Mouse (Mus musculus) Muller cell, postnatal 12 days (primary cell): ENCODE results near the gene Tent2.
"Not testable (repeated sequence)": the region's sequence is repeated elsewhere in the genome, so short reads cannot be mapped to it uniquely, and the experiment has no call there.

Experiments used
- DNase-seq: peaks from one replicate; pipeline ENCODE4 v3.0.0-alpha.2; 2015; ENCODE audit errors: inconsistent ontology term

Tent2 gene

GRCm38 (mm10) chr13:93191831-93192645 is at the start of gene Tent2:
Gene Tent2, minus strand, starts transcription at chr13:93192385.
- DNase-seq = peak; percentile 95

GRCm38 (mm10) chr13:93241180-93241579 is 49.0 kb upstream of the Tent2 start:
- no peak for DNase-seq

- no peak for DNase-seq
These were observed 47.4 kb upstream of the Tent2 start for GRCm38 (mm10) chr13:93239561-93239960.

- DNase-seq = no peak
These were observed 46.9 kb upstream of the Tent2 start for GRCm38 (mm10) chr13:93239134-93239533.

- DNase-seq = peak; percentile 24
These were observed 45.7 kb upstream of the Tent2 start for GRCm38 (mm10) chr13:93237677-93238398.

- DNase-seq = no peak
These were observed 42.3 kb upstream of the Tent2 start for GRCm38 (mm10) chr13:93234267-93235039.

- no peak for DNase-seq
These were observed 40.1 kb upstream of the Tent2 start for GRCm38 (mm10) chr13:93232335-93232734.

- DNase-seq = no peak
These were observed 38.8 kb upstream of the Tent2 start for GRCm38 (mm10) chr13:93231016-93231415.

GRCm38 (mm10) chr13:93211741-93212140 is 19.6 kb upstream of the Tent2 start:
- no peak for DNase-seq

GRCm38 (mm10) chr13:93192646-93193026 is 451 bp upstream of the Tent2 start:
- no peak for DNase-seq

- peak; percentile 51 for DNase-seq
These were observed 2.8 kb downstream of the Tent2 start for GRCm38 (mm10) chr13:93189416-93189815.

- DNase-seq = no peak
These were observed 3.4 kb downstream of the Tent2 start for GRCm38 (mm10) chr13:93188738-93189137.

- DNase-seq = not testable (repeated sequence)
These were observed 4.4 kb downstream of the Tent2 start for GRCm38 (mm10) chr13:93187792-93188191.

GRCm38 (mm10) chr13:93180351-93180750 is 11.8 kb downstream of the Tent2 start:
- no peak for DNase-seq

GRCm38 (mm10) chr13:93179522-93179921 is 12.7 kb downstream of the Tent2 start:
- no peak for DNase-seq

GRCm38 (mm10) chr13:93177571-93177970 is 14.6 kb downstream of the Tent2 start:
- no peak for DNase-seq

GRCm38 (mm10) chr13:93163303-93163702 is 28.9 kb downstream of the Tent2 start:
- DNase-seq = no peak

- no peak for DNase-seq
These were observed 29.7 kb downstream of the Tent2 start for GRCm38 (mm10) chr13:93162456-93162855.

- DNase-seq = no peak
These were observed 33.9 kb downstream of the Tent2 start for GRCm38 (mm10) chr13:93158261-93158660.

- no peak for DNase-seq
These were observed 38.9 kb downstream of the Tent2 start for GRCm38 (mm10) chr13:93153280-93153679.

- DNase-seq = peak; percentile 96
These were observed 47.6 kb downstream of the Tent2 start, which contains the start of gene Cmya5 for GRCm38 (mm10) chr13:93144336-93145167. Gene Cmya5, minus strand, starts transcription at chr13:93144724.
